Mouse (Mus musculus): ENCODE results near the gene Eif4g3. TPM values are rescaled to one million over a fixed set of nuclear protein-coding genes. Genes with fewer than 3 reads are reported as not detected.

The Eif4g3 gene
- polyA plus RNA-seq (2014; fragmentation: Illumina TruSeq; extraction: RNeasy Lipid Tissue Mini Kit (QIAGEN cat#74804); ENCODE audit: low read depth, low replicate concordance), result 43.7 TPM

DNA sequence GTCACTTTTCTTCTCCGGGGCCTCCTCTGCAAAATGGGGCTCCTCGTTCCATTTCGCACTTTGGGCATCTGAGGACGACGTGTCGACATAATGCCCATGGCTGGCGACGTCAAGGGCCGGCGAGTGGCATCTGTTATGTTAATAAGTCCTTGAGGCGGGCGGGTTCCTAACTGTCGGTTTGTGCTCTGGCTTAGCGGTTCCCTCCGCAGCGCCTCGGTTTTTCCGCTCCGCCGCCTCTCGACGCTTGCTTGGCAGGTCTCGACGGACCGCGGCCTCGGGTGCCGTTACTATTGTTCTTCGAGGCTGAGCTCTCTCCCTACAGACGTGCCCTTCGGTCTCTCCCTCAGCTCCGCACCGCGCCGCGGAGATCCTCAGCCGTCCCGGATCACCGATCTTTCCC lies at the start of gene Eif4g3:
TSS of gene Eif4g3 (plus strand) at position 133 of the 400 bp plus-strand sequence.

DNA sequence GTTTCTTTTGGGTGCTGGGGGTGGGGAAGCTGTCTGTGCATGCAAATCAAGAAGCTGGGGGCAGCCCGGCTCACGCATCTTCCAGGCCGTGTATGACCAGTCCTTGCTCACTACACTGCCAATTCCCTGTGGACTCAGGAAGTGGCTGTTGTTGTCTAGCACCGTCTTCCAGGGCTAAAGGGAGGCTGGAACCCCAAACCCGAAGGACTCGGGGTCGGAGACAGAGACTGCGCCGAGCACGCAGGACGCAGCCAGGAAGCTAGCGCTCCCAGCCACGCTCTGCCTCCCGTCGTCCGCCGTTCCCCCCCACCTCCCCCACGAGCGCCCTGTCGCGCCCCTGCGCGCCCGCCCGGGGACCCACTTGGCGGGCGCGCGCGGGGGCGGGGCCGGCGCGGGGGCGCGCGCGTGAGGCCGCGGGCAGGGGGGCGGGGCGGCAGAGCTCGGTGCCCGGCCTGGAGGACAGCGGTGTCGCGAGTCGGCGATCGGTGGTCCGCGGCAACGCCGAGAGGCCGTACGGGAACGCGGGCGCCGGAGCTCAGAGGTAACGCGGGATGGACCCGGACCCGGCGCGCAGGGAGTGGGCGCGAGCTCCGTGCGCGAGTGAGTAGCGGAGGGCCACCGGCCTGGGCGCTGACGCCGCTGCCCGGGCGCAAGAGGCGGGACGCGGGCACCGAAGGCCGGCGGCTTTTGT lies 223.5 kb downstream of the Eif4g3 start, which contains the start of gene Hp1bp3:
TSS of gene Hp1bp3 (plus strand) at position 97 of the 691 bp plus-strand sequence.

DNA sequence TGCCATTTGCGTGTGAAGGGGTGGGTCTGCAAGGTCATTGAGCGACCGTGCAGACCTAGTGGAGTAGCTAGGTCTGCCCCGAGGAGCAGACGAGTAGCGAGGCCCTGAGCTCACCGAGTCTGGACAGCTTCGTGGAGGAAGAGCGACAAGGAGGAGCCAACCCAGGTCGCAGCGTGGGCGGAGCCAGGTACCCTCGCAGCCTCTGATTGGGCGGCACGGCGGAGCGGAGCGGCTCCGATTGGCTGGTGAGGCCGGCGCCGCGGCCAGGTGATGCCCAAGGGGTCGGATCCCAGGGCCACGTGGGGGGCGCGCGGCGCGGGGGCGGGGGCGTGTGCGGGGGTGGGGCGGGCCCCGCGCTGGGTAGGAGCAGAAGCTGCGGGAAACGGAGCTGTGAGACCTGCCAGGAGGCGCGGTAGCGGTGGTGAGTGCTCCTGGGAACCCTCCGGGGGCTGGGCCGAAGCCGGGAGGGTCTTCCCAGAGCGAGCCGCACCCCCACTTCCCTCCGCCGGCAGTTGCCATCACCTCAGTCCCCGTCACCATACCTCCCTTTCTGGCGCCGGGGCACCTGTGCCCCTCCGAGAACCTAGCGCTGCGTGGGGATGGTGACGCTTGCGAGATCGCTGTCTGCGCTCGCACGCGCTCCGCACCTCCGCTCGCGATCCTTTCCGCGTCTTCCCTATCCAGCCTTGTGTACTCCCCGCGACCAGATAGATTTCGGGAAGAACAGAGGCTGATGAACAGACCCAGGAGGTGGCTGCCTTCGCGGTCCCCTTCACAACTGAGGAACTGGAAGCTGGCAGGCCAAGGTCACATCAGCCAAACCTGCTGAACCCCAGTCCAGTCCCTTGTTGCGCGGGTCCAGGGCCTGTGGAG lies 257.5 kb downstream of the Eif4g3 start, which contains the start of the genes Sh2d5 and Kif17:
TSS of gene Sh2d5 (plus strand) at position 316 of the 873 bp plus-strand sequence.
TSS of gene Kif17 (plus strand) at position 348 of the 873 bp plus-strand sequence.

Other genes with a start within 250 kb of the Eif4g3 start
- gene Alpl, start 196.6 kb upstream of the Eif4g3 start, polyA plus RNA-seq (2014; fragmentation: Illumina TruSeq; extraction: RNeasy Lipid Tissue Mini Kit (QIAGEN cat#74804); ENCODE audit: low read depth, low replicate concordance), result 60.2 TPM
- 7.4 TPM for gene Ece1, start 130.8 kb upstream of the Eif4g3 start, polyA plus RNA-seq (2014; fragmentation: Illumina TruSeq; extraction: RNeasy Lipid Tissue Mini Kit (QIAGEN cat#74804); ENCODE audit: low read depth, low replicate concordance)
- gene Hp1bp3, start 223.3 kb downstream of the Eif4g3 start, polyA plus RNA-seq (2014; fragmentation: Illumina TruSeq; extraction: RNeasy Lipid Tissue Mini Kit (QIAGEN cat#74804); ENCODE audit: low read depth, low replicate concordance), result 90.6 TPM